Mouse (Mus musculus) thymus, postnatal 0 days (tissue): ENCODE data around the gene Gfra1. TPM values are rescaled to one million over a fixed set of nuclear protein-coding genes. Genes with fewer than 3 reads are reported as not detected.
A peak's percentile ranks its signal among the peaks of the same experiment; 100 is the strongest.

Experiments used
- DNase-seq: peaks from one replicate; pipeline ENCODE4 v3.0.0-alpha.2; 2015; ENCODE audit warnings: low spot score
- polyA plus RNA-seq: library from polyadenylated mRNA; unstranded; fragments of >200 nt; fragmentation: Nextera tagmentation; extraction: Ambion mirVana; gene quantifications from 2 replicates; pipeline ENCODE4 v1.2.1, GENCODE M21; 2015

The Gfra1 gene
- polyA plus RNA-seq, 1 experiment from 2014 or later: 32.6 TPM

DNA sequence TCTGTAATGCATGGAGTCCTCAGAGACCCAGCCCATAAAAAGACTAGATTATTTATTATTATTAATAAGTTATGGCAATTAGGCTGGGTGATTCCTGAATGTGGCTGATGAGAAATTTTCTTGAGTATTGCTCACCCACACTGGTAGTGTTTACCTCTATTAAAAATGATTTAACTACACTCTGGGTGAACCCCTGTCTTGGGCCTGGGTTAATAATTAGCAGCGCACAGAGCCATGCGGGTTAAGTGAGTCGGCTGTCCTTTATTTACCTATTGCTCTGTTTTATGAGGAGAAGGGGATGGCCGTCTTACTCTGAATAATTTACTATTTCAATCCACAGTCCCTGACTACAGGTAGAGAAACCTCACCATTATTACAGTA lies 59.1 kb downstream of the Gfra1 start:
- DNase-seq: no peak

DNA sequence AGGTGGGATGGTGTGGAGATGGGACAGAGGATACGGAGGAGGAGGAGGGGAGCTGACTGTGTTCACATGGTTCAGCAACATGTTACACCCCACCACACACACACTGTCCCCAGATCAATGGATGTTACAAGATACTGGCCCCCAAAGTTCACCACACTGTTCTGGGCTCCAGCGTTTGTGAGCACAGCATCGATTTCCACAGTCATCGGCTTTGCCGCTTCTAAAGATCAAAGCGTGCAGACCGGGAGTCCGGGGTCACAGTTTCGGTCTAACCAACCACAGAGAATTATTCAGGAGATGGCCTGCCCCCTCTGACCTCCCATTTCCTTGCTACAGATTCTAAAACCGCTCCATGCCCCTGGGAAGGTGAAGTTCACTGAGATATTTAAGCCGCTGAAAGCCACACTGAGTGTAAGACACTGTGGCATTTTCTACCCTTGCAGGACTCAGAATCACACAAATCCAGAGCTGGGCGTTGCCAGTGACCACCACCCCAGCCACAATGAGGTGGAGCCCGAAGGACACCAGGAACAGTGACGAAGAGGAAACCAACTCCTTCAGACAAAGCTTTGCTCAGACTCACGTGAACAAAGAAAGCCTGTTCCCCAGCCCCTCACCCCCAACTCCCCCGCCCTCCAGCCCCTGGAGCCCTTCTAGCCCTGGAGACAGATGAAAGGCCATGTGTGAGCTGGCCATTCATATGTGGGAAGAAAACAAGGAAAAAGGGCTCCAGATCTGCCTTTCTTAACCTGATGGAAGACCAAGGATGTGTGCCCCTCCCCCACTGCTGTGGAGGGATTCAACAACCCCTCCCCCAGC lies 59.7 kb downstream of the Gfra1 start:
- no peak for DNase-seq

DNA sequence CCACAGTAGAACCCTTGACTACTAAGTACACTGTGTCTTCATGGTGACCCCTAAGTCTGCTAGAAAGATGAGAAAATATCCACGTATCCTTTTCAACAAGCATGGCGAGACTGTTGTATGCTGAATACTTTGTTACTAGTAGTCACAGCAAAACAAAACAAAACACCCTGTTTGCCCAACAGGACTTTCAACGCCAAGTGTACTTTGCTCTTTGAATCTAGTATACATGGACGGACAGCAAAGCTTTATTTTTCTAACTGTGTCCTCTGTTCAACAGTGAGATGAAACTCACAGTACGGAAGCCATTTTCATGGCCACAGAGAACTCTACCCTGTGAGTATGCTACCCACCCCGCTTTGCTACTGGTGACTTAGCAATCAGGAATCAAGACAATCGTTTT lies 62.6 kb downstream of the Gfra1 start:
- no peak for DNase-seq

DNA sequence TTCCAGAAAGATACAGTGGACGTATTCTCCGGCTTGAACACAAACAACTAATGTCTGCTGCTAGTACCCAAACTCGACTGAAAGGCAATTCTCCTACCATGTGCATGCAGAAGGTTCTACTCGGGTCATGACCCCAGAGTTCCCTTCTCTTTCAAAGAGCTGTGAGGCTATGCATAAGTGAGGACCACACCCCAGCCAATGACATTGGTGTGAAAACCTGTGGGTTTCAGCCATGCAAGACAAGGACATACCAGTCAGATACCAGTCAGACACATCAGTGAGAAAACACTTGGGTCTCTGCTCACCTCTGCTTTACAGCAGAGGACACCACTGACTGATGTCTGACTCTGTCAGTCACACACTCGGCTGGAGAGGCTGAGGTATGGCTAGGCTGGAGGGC lies 63.9 kb downstream of the Gfra1 start:
- DNase-seq: no peak

DNA sequence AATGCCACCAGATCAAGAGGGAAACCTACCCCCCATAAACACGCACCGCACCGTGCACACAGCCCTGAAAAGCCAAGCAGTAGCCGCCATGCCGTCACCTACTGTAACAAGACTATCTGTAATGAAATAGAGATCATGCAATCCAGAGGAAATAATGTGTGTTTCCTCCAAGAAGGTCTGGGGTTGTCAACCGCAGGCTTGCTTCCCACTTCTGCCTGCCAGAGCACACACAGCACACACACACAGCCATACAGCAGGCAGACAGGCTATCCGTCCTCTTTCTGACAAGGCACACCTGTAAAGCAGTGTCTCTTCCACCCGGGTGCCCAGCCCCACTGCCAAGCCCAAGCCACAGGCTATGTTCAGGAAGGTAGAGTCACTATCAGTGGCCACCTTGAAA lies 66.2 kb downstream of the Gfra1 start:
- DNase-seq: no peak

DNA sequence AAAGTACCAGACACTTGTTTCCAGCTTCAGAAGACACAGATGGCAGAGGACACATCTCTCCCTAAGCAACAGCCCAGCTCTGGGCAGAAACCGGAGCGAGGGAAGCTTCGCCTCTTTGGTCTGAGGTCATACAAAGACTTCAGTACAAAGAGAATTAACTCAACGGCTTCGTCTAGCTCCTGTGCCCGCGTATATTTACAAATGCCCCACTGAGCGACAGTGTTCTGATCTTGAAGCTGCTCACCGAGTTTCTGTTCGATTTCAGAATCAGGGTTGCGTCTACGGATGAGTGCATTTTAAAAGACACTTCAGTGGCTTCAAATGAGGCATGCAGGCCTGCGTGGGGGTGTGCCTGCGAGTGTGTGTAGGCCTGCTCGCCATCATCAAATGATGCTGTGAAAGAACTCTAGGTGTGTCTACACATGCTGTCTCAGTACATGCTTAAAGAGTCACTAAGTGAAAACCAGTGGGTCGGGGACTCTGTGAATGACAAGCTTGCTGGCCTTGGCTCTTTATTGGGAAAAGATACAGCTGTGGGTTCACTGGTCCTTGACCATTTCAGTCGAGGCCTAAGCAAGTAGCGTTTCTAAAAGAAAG lies 66.8 kb downstream of the Gfra1 start:
- DNase-seq: no peak

DNA sequence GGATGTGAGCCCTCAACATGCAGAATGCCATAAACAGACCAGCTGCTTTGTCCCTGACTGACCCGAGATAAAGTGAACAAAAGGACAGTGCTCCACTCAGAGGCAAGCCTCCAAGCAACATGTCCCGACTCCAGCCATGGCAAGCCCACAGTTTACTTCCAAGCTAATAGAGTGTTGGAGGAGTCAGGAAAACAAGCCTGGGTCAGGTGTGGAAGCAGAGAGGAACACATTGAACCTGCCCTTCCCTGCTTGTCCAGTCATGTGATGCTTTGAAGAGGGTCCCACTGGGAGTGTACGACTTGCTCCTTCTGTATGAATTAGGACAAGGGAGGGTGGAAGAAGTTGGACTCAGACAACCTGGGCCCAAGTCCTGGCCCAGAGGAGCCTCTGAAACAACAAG lies 72.4 kb downstream of the Gfra1 start:
- no peak for DNase-seq

DNA sequence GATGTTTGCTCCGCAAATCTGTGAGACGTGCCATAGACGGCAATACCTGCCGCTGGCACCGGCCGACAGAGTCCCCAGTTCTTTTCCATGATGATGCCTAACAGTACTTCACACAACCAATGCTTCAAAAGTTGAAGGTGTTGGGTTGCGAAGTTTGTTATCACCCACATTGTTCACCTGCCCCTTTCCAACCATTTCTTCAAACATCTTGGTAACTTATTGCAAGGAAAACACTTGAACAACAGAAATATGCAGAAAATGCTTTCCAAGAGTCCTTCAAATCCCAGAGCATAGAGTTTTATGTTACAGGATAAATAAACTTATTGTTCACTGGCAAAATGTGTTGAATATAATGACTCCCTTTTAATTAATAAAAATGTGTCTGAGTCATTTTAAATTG lies 73.2 kb downstream of the Gfra1 start:
- no peak for DNase-seq

DNA sequence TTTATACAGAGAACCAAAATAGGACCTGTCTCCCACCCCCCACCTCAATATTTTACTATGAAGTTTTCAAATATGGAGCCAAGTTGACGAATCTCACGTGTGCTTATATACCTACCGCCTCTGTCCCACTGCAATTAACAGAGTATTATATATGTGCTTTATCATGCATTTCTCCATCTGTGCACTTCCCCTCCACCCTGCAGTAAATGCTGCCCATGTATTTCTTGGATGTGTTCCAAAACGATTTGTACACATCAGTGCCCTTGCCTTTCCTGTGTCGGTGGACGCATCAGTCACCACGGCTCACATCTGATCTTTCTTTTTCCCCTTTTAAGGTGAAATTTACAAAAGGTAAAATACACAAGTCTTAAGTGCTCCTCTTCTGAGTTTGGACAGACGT lies 77.7 kb downstream of the Gfra1 start:
- no peak for DNase-seq

DNA sequence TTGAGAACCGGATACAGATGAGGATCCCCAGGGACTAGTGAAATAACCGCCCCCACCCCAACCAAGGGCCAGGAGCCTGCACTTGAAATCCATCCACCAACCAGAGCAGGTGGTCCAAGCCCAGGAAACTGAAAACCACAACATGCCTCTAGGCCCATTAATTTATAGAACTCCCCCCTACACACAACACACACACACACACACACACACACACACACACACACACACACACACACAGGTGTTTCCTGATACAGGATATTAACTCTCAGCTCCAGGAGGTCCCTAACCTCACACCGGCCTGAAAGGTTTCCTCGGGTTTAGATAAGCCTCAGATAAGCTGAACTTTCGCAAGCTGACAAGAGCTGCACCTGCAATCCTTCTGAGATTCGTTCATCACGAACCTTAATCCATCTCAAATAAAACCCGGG lies 79.0 kb downstream of the Gfra1 start:
- DNase-seq: peak; percentile 79

DNA sequence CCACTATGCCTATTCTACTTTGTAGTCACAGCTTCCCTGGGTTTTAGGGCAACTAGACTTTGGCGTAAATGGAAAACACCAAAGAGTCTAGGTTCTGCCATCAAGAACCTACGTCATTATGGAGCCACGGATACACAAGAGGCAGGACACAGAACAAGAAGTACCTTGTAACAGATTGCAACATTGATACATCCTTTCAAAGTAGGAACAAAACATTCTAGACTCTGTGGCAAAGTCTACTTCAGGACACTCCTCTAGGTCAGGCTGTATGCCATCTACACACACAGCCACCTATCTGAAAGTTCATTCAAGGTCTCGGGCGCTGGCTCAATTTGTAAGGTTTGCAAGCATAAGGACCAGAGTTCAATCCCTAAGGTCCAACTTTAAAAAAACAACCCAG lies 81.1 kb downstream of the Gfra1 start:
- no peak for DNase-seq

DNA sequence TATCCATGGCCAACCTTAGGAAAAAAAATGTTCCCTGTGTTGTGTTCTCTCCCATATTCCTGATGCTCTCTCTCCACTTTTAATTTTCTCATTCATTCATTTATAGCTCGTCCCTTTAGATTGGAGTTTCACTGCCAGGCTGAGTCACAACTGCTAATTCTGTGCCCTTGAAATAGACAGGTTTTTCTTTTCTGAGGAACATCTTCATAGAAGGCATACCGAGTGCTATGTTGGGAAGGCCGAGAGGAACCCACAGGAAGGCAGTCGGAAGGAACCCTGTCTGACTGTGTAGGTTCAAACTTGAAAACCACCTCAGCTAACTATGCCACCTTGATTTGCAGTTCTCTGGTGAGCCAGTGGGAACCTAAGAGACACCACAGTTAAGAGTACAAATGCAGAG lies 81.6 kb downstream of the Gfra1 start:
- no peak for DNase-seq

DNA sequence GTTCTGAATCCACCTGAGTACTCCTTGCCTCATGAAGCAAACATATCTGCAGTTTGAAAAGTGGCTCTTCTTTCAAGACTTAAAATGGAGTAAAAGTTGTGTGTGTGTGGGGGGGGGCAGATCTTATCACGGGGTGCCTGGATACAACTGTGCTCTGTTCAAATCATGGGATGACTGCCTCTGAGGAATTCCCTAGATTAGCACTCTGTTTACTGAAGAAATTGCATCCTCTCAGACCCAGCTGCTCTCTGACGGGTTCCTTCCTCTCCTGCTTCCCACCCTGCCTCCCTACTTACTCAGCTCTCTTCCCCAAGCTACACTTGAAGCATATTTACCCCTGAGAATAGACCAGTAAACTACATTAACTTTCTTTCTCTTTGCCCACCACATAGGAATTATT lies 87.2 kb downstream of the Gfra1 start:
- DNase-seq: no peak

DNA sequence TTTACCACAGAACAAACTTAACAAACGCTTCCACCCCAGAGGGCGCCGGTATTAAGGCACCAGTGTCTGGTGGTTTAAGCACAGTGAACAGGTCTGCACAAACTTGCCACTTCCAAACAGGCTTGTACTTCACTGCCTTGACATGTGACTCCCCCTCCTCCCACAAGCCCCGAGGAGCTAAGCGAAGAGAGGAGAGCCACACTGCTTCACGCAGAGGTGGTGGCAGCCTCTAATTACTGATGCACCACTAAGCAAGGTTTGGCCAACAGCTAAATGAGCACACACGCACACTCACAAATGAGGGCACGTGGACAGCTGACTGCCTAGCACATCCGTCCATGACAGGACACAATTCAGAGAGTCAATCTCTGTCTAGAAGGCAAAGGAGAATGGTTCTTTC lies 91.0 kb downstream of the Gfra1 start:
- DNase-seq: no peak

DNA sequence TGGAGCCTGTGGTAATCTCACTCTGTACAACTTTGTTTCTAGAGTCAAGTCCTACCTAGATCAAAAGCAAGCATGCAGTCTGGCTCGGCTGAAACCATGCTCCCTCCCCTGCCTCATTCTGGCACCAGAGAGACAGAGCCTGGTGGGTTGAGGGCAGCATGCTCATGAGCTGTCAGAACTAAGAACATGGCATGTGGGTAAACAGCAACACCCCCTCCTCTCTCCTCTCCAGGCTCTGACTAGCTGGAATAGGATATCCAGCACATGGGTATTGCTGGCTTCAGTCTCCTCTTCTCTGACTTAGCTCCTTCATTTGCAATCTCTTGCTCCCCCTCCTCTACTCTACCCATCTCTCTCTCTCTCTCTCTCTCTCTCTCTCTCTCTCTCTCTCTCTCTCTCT lies 94.7 kb downstream of the Gfra1 start:
- DNase-seq: no peak

DNA sequence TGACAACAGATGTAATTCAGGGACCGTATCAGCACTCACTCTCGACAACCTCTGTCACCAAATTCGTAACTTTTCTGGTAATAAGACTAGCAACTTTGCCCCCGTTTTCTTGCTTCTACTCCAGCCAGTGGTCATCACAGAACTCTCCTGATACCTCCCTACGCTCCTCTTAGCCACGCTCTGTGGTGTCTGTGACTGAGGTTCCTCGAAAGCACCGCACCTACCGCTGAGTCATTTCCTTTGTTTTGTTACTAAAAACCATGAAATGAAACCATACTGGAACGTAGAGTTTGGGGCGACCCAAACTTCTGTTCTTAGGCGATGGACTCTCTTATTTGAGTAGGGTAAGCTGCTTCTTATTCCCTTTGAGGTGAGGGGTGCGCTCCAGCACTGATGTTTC lies 97.6 kb downstream of the Gfra1 start:
- DNase-seq: peak; percentile 48

DNA sequence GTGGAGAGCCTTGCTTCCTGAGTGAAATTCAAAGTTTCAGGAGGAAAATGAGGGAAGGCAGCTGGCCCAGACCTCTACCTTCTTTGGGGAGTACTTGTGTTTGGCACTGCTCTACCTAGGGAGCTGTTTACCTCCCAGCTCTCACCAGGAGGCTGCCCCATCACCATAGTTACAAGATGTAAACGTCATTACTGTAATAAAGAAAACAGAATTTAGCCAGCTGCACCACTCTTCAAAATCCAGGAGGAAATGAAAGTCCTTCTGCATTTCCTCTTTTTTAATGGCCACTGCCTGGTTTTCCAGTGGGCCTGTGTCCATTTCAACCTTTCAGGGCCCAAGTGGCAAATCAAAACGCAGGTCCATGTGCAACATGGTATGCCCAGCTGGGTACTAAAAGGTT lies 101.8 kb downstream of the Gfra1 start:
- no peak for DNase-seq

DNA sequence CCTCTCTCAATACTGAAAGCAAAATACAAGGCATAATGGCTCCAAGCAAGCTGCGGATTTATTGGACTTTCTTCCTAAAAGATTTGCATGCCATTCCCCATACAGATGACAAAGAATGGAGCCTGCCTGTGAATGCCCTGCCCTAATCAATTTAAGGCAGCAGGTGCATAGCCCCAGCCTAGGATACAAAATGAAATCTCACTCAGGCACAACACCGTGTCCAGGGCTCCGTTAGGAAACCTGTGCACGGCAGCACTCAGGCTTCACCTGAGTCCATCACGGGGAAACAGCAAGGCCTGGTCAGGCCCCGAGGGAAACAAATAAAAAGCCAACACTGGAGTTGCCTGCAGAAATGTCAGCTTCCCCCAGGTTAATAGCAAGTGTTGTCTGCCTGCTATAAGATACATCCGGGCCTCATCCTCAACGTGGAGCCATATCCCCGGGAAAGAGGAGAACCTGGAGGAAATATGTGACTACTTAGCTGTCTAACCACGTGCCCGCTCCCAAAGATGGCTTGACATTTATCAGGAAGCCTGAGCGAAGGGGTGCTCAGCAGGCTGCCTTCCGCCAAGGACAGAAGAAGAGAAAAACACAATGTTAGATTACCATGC lies 102.3 kb downstream of the Gfra1 start:
- DNase-seq: no peak

DNA sequence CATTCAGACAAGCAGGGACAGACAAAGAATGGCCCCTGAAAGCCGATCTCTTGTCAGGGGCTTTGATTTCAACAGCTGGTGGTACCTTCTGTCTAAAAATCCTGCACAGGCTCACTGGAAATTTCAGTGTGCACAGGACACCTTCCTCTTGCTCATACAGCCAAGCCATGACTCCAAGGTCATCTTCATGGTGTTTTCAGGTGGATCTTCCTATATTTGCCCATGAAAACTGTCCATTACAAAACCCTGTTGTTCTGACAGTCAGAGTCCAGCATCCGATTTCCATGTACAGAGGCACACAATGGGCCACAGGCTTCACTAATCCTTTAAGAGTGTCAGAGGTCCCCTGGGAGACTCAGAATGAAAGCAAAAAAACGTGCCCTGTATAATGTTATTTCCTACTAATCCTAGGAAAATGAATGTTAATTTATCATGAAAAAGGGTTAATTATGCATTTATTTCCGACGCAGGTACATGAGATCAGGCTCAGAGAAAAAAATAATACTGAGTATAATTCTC lies 105.8 kb downstream of the Gfra1 start:
- no peak for DNase-seq

DNA sequence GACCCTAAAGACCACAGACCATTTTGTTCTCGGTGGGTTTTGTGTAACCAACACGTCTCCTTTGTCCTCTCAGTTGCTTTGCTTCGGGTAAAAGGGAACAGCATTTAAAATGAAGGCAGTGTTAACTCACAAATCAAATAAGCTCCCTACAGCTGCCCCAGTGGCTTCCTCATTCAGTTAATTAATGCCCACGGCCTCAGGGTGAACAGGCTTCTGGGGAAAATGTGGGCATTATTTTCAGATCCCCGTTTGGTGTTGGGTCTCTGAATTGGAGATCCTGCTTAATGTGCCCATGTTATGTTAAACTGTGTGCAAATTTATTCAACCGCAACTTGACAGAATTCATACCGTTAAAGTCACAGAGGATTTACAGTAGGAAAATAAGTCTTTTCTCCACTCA lies 110.6 kb downstream of the Gfra1 start:
- DNase-seq: no peak

DNA sequence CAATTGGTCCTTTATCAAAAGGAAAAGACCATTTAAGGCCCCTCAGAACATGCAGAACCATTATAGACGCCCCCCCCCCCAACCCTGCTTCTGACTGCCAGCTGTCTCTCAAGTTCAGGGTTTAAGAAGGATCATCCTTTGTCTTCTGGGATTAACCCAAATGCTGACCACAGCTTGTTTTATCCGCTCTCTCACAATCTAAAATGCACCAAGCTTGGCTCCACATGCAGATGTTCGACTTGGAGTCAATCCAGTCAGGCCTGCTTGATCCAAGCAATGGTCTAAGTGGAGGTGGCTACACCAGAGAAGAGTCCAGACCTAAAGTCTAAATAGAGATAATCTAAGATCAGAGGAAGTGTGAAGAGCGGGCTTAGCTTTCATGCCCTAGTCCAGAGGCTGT lies 114.4 kb downstream of the Gfra1 start:
- DNase-seq: no peak

DNA sequence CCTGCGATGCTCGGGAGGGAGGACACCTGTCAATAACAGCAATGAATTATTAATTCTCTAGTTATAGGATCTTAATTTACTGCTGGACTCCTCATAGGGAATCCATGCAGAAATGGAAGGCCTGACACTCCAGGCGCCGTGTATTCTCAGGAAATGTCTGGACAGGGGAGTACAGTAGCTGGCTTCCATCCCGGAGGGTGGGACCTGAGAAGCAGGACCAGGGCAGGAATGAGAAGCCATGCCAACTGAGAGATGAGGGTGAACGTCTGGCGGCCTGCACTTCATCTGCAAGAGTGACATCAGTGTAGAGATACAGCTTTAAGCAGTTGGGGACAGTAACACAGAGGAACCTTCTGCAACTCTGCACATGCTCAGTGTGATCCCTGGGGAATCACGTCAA lies 115.5 kb downstream of the Gfra1 start:
- no peak for DNase-seq

DNA sequence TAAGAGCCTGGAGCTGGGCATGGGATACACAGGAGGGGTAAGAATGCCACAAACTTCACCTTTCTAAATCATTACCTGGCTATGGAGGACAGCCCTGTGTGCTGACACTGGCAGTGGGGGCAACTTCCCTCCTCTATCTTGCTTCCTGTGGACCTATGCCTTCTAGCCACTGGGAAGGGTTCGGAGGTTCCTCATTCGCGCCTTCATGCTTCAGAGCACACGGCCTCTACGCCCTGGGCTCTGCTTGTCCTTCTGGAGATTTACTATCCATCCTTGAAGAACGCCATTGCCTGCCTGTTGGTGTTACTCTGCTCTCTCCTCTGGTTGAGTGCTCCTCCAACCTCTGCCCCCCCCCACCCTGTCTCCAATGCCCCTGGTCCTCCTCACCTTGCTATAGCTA lies 118.9 kb downstream of the Gfra1 start:
- no peak for DNase-seq
